In the genomic region with DNA sequence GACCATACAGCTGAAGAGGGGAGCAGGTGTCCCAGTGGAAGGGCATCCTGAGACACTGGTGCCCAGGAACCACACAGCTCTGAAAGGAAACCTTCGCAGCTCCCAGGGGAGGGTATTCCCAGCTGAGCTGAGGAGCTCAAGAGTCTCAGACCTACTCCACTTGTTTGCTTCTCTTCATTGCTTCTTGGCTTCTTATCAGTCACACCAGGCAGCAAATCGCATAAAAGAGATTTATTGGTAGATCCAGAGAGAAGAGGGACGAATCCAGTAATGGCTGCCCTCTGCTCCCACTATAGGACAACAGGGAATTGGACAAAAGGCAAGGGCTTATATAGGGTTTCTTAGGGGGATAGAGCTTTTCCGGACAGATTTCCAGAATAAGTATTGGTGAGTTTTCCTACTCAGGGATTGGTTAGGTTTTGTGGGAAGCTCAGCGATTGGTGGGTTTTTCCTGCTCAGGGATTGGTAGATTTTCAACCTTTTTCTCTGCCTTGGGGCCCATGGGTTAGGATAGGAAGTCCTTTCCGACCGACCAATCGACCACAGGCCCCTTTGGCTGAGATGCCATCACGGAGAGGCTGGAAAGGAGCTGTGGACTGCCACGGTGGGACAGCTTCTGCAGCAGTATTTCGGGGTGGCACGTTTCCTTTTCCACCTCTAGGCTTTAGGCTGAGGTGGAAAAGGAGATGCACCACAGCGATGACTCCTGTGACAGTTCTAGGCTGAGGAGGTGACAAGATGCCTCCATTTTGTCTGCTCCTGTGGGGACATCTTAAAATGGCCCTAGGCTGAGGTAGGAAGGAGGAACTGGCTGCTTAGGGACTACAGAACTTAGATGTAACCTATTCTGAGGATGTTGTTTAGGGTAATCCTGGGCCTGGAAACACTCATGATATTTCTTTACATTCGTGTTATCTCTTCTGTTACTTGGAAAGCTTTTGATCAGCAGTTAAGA, we compare ENCODE assay signal across 8 mouse cellular contexts. TPM values are rescaled to one million over a fixed set of nuclear protein-coding genes. Genes with fewer than 3 reads are reported as not detected.
DNase-seq lines count a peak whose midpoint lies in the region; ATAC-seq and TF ChIP-seq lines count a peak whose summit lies in the region.

No protein-coding gene starts in this region.

- H3K9ac ChIP-seq in intestine, postnatal 0 days (ENCODE audit: low read depth, low read length), result peak overlapping the region; percentile 17; the same call in 1 of the 2 replicates

- no peak overlapping the region for H3K27ac ChIP-seq in layer of hippocampus, adult 2 months
- H3K27ac ChIP-seq in embryonic facial prominence, embryonic 10.5 days (replicated peaks), result no peak overlapping the region; the same call in 1 of the 2 replicates
- H3K27ac ChIP-seq in intestine, postnatal 0 days (ENCODE audit: low read depth, low read length), result peak overlapping the region; percentile 21; the same call in 1 of the 2 replicates
- no peak overlapping the region for H3K27ac ChIP-seq in olfactory bulb, adult 2 months (ENCODE audit: insufficient read depth, low read depth, low read length)

- peaks cover 8% of the 10 kb centered on the region for H3K36me3 ChIP-seq in embryonic facial prominence, embryonic 10.5 days (replicated peaks)
- H3K36me3 ChIP-seq in intestine, postnatal 0 days (ENCODE audit: control insufficient read depth, insufficient read depth), result peaks cover under 1% of the 10 kb centered on the region; the same call in 1 of the 2 replicates

- ATAC-seq in intestine, postnatal 0 days, result no peak

- intact Hi-C loops in left cerebral cortex, postnatal 25 days (cut with DNase I), result loop anchor here (5.0 kb wide), 1 partner anchor 67 kb away; the partner anchor contains the start of gene Smbd1

- WGBS in embryonic facial prominence, embryonic 10.5 days, result 90% methylated on average over 14 of the region's 14 CpGs
- WGBS in intestine, postnatal 0 days, result 73% methylated on average over 14 of the region's 14 CpGs
- 79% methylated on average over 14 of the region's 14 CpGs for WGBS in olfactory bulb, adult 2 months

- H3K4me2 ChIP-seq in intestine, postnatal 0 days (replicated peaks; ENCODE audit: low read depth), result peak overlapping the region; percentile 90

- H3K4me1 ChIP-seq in embryonic facial prominence, embryonic 10.5 days, result peaks cover 14% of the 10 kb centered on the region
- H3K4me1 ChIP-seq in intestine, postnatal 0 days (replicated peaks; ENCODE audit: control insufficient read depth, insufficient read depth, low read length), result 0 out of 2 replicates have a peak, but pooled peaks cover 6% of the 10 kb centered on the region
- peaks cover 10% of the 10 kb centered on the region for H3K4me1 ChIP-seq in olfactory bulb, adult 2 months (ENCODE audit: control insufficient read depth, insufficient read depth, low read length)

- DNase-seq in layer of hippocampus, adult 2 months (ENCODE audit: low spot score in 2 of 2), result no peak
- DNase-seq in layer of hippocampus, adult 18-20 months (ENCODE audit: low spot score in 2 of 2), result no peak
- peak; percentile 12 for DNase-seq in embryonic facial prominence, embryonic 10.5 days (ENCODE audit: low spot score)
- no peak for DNase-seq in layer of hippocampus, postnatal 14 days (ENCODE audit: low spot score in 2 of 2)
- DNase-seq in frontal cortex, postnatal 10 days (ENCODE audit: low spot score in 2 of 2), result no peak
- no peak for DNase-seq in left cerebral cortex, postnatal 25 days (ENCODE audit: low spot score in 2 of 2)

- no peak for TF ChIP-seq CTCF in layer of hippocampus, adult 2 months (conservative IDR thresholded peaks at IDR 0.05)
- TF ChIP-seq CTCF in intestine, postnatal 0 days (IDR thresholded peaks at IDR 0.05; ENCODE audit: low read depth), result no peak
- TF ChIP-seq CTCF in olfactory bulb, adult 2 months (IDR thresholded peaks at IDR 0.05; ENCODE audit: insufficient read depth, low read depth, low read length), result no peak

- no peak for TF ChIP-seq POLR2A in olfactory bulb, adult 2 months (IDR thresholded peaks at IDR 0.05; ENCODE audit: insufficient read depth, low read depth, low read length)

- peak overlapping the region; percentile 86 for H3K4me3 ChIP-seq in layer of hippocampus, adult 2 months
- peak overlapping the region; percentile 94 for H3K4me3 ChIP-seq in embryonic facial prominence, embryonic 10.5 days
- H3K4me3 ChIP-seq in intestine, postnatal 0 days (ENCODE audit: low read depth, low read length), result peak overlapping the region; percentile 90
- peak overlapping the region; percentile 33; the same call in 1 of the 2 replicates for H3K4me3 ChIP-seq in olfactory bulb, adult 2 months (ENCODE audit: insufficient read depth, low read depth, low read length)

- H3K9me3 ChIP-seq in embryonic facial prominence, embryonic 10.5 days, result no peaks in the 10 kb centered on the region
- H3K9me3 ChIP-seq in intestine, postnatal 0 days (ENCODE audit: control insufficient read depth), result no peaks in the 10 kb centered on the region

- H3K27me3 ChIP-seq in embryonic facial prominence, embryonic 10.5 days (replicated peaks; ENCODE audit: low read depth, poor library complexity, severe bottlenecking), result no peaks in the 10 kb centered on the region
- no peaks in the 10 kb centered on the region for H3K27me3 ChIP-seq in intestine, postnatal 0 days (replicated peaks; ENCODE audit: control insufficient read depth, insufficient read depth, low read length)

RNA-seq across cellular contexts. Expression of gene Rubcn, which starts 1.7 kb away (rescaled TPM):
- 10 to 100 TPM; 59.2 to 59.3 TPM for total RNA-seq in layer of hippocampus, adult 2 months (2021)
- total RNA-seq in layer of hippocampus, adult 18-20 months (2021), result 10 to 100 TPM; 56.7 to 57.1 TPM
- polyA plus RNA-seq in embryonic facial prominence, embryonic 10.5 days (2016; fragmentation: Nextera tagmentation; extraction: Ambion mirVana), result 17.7 and 19.9 TPM in 2 replicates
- polyA plus RNA-seq in intestine, postnatal 0 days (2015; fragmentation: Nextera tagmentation; extraction: Ambion mirVana), result 8.3 and 8.6 TPM in 2 replicates
- not detected in 2 replicates for polyA plus RNA-seq in olfactory bulb, adult 2 months (2012; ENCODE audit: insufficient read depth, insufficient read length, low replicate concordance, missing spikeins)
- total RNA-seq in layer of hippocampus, postnatal 14 days (2021), result 10 to 100 TPM; 54.4 to 58.6 TPM
- total RNA-seq in left cerebral cortex, postnatal 25 days (2021), result 10 to 100 TPM; 60.9 to 68.5 TPM

RNA-seq across cellular contexts. Expression of gene Fyttd1, which starts 1.9 kb away (rescaled TPM):
- total RNA-seq in layer of hippocampus, adult 2 months (2021), result 100 to 1,000 TPM; 110 TPM
- total RNA-seq in layer of hippocampus, adult 18-20 months (2021), result 100 to 1,000 TPM; 108 to 113 TPM
- polyA plus RNA-seq in embryonic facial prominence, embryonic 10.5 days (2016; fragmentation: Nextera tagmentation; extraction: Ambion mirVana), result 102 and 104 TPM in 2 replicates
- 52.7 and 52.8 TPM in 2 replicates for polyA plus RNA-seq in intestine, postnatal 0 days (2015; fragmentation: Nextera tagmentation; extraction: Ambion mirVana)
- polyA plus RNA-seq in olfactory bulb, adult 2 months (2012; ENCODE audit: insufficient read depth, insufficient read length, low replicate concordance, missing spikeins), result not detected in 2 replicates
- 100 to 1,000 TPM; 111 to 121 TPM for total RNA-seq in layer of hippocampus, postnatal 14 days (2021)
- total RNA-seq in left cerebral cortex, postnatal 25 days (2021), result 100 to 1,000 TPM; 122 to 125 TPM

RNA-seq across cellular contexts. Expression of gene Lrch3, which starts 34.7 kb away (rescaled TPM):
- 10 to 100 TPM; 41.0 to 48.2 TPM for total RNA-seq in layer of hippocampus, adult 2 months (2021)
- 10 to 100 TPM; 37.3 to 39.6 TPM for total RNA-seq in layer of hippocampus, adult 18-20 months (2021)
- 31.4 and 32.3 TPM in 2 replicates for polyA plus RNA-seq in embryonic facial prominence, embryonic 10.5 days (2016; fragmentation: Nextera tagmentation; extraction: Ambion mirVana)
- polyA plus RNA-seq in intestine, postnatal 0 days (2015; fragmentation: Nextera tagmentation; extraction: Ambion mirVana), result 7.8 and 8.4 TPM in 2 replicates
- not detected in 2 replicates for polyA plus RNA-seq in olfactory bulb, adult 2 months (2012; ENCODE audit: insufficient read depth, insufficient read length, low replicate concordance, missing spikeins)
- total RNA-seq in layer of hippocampus, postnatal 14 days (2021), result 10 to 100 TPM; 36.0 to 42.8 TPM
- 10 to 100 TPM; 31.5 to 36.0 TPM for total RNA-seq in left cerebral cortex, postnatal 25 days (2021)

Comparison
In these comparisons a context has a peak if more than half of its experiments do, and no peak if none do; other contexts are left out.
1. H3K4me3 ChIP-seq: peak in every context shown above with its lines; median percentile 94 in embryonic facial prominence, embryonic 10.5 days; 90 in intestine, postnatal 0 days; 86 in layer of hippocampus, adult 2 months; 33 in olfactory bulb, adult 2 months.